Mouse (Mus musculus) hindbrain, embryonic 10.5 days (tissue): Measurements from ENCODE around the gene Ccdc81. TPM values are rescaled to one million over a fixed set of nuclear protein-coding genes. Genes with fewer than 3 reads are reported as not detected.

ENCODE experiments used
- DNase-seq: peaks from one replicate; pipeline ENCODE4 v3.0.0-alpha.2; 2017; ENCODE audit warnings: low spot score
- H3K27ac ChIP-seq: fragments of 300-500 bp; sonication (generic); 2 replicates; pipeline ENCODE4 v1.5.1; 2016; ENCODE audit warnings: mild to moderate bottlenecking, moderate library complexity
- H3K27me3 ChIP-seq: fragments of 300-500 bp; sonication (generic); 2 replicates; pipeline ENCODE4 v1.6.1; 2016; ENCODE audit warnings: mild to moderate bottlenecking; ENCODE audit not compliant: poor library complexity, insufficient read depth, severe bottlenecking
- H3K36me3 ChIP-seq: fragments of 300-500 bp; sonication (generic); 2 replicates; pipeline ENCODE4 v1.6.1; 2016; ENCODE audit warnings: mild to moderate bottlenecking, moderate library complexity
- H3K4me1 ChIP-seq: fragments of 300-500 bp; sonication (generic); replicated peaks from 2 replicates; pipeline ENCODE4 v1.6.1; 2016; ENCODE audit warnings: mild to moderate bottlenecking
- H3K4me3 ChIP-seq: fragments of 300-500 bp; sonication (generic); 2 replicates; pipeline ENCODE4 v1.5.1; 2016; ENCODE audit warnings: mild to moderate bottlenecking, moderate library complexity
- H3K9me3 ChIP-seq: fragments of 300-500 bp; sonication (generic); 2 replicates; pipeline ENCODE4 v1.6.1; 2016; ENCODE audit warnings: mild to moderate bottlenecking, moderate library complexity
- WGBS: fragments of 180-500 bp; shearing (Covaris S2); methylation state at CpG from one replicate; pipeline ENCODE4 v1.1.7; 2016; 5-methylcytosine and 5-hydroxymethylcytosine counted together
- polyA plus RNA-seq: library from polyadenylated mRNA; unstranded; fragments of >200 nt; fragmentation: Nextera tagmentation; extraction: Ambion mirVana; gene quantifications from 2 replicates; pipeline ENCODE4 v1.2.1, GENCODE M21; 2016

The Ccdc81 gene
- polyA plus RNA-seq, 1 experiment from 2014 or later = 0.31 TPM

GRCm38 (mm10) chr7:89828436-89829065 lies 74.9 kb downstream of the Ccdc81 start:
- H3K4me3 ChIP-seq = no peak overlapping the region
- H3K9me3 ChIP-seq = 0 out of 2 replicates have a peak, but pooled peaks cover 2% of the 10 kb centered on the region
- no peak overlapping the region for H3K27ac ChIP-seq
- H3K4me1 ChIP-seq = 0 out of 2 replicates have a peak, but pooled peaks cover 4% of the 10 kb centered on the region
- DNase-seq = no peak
- WGBS = 82% methylated on average over 4 of the region's 4 CpGs
- H3K27me3 ChIP-seq = no peaks in the 10 kb centered on the region
- H3K36me3 ChIP-seq = no peaks in the 10 kb centered on the region

Other genes starting within 250 kb of the Ccdc81 start
- gene Hikeshi, start 37.6 kb upstream of the Ccdc81 start, polyA plus RNA-seq = 166 and 168 TPM in 2 replicates
- gene Eed, start 77.4 kb upstream of the Ccdc81 start, polyA plus RNA-seq = 68.3 and 81.1 TPM in 2 replicates
- gene Picalm, start 226.6 kb upstream of the Ccdc81 start, polyA plus RNA-seq = 26.3 and 28.8 TPM in 2 replicates